Comparison of ENCODE assay signal across 26 mouse cellular contexts in genomic region chr11:87250132-87250531, GRCm38 (mm10).
"Had no signal": no experiment of that assay in that cellular context is flagged by ENCODE, and none has a peak within 500 bp of the region (broad histone marks: within the 10 kb centered on the region; RNA-seq: fewer than 3 reads in every experiment).

No protein-coding gene starts in this region.

- ATAC-seq: forebrain, embryonic 16.5 days; hindbrain, postnatal 0 days; intestine, embryonic 16.5 days; liver, embryonic 12.5 days had no signal

- H3K4me2 ChIP-seq: heart, embryonic 11.5 days; heart, embryonic 15.5 days; hindbrain, embryonic 13.5 days; hindbrain, embryonic 15.5 days; kidney, embryonic 15.5 days; limb, embryonic 13.5 days; limb, embryonic 15.5 days; liver, embryonic 12.5 days had no signal

- H3K36me3 ChIP-seq: heart, embryonic 15.5 days; hindbrain, embryonic 13.5 days; hindbrain, embryonic 15.5 days; kidney, embryonic 15.5 days; limb, embryonic 13.5 days; limb, embryonic 15.5 days; liver, embryonic 12.5 days had no signal

- H3K27me3 ChIP-seq: heart, embryonic 15.5 days; hindbrain, embryonic 13.5 days; hindbrain, embryonic 15.5 days; kidney, embryonic 15.5 days; liver, embryonic 12.5 days had no signal

- H3K9me3 ChIP-seq: heart, embryonic 15.5 days; hindbrain, embryonic 13.5 days; hindbrain, embryonic 15.5 days; kidney, embryonic 15.5 days; limb, embryonic 13.5 days; limb, embryonic 15.5 days; liver, embryonic 12.5 days had no signal

- H3K4me3 ChIP-seq: gastrocnemius, adult 2 months; heart, embryonic 15.5 days; hindbrain, embryonic 13.5 days; hindbrain, embryonic 15.5 days; kidney, embryonic 15.5 days; limb, embryonic 13.5 days; limb, embryonic 15.5 days; liver, embryonic 12.5 days had no signal

- H3K27ac ChIP-seq: gastrocnemius, adult 2 months; heart, embryonic 15.5 days; hindbrain, embryonic 13.5 days; hindbrain, embryonic 15.5 days; hindbrain, postnatal 0 days; kidney, embryonic 15.5 days; kidney, postnatal 0 days; limb, embryonic 13.5 days; limb, embryonic 15.5 days; liver, embryonic 12.5 days had no signal

- DNase-seq: gastrocnemius, adult 2 months; gastrocnemius, postnatal 10 days; gastrocnemius, postnatal 36 days; heart, adult 18-20 months; heart, postnatal 14 days; heart, postnatal 36 days; kidney, adult 11 months; kidney, adult 2 months; kidney, adult 9 months; kidney, postnatal 14 days; kidney, postnatal 36 days; layer of hippocampus, adult 9-11 months; layer of hippocampus, postnatal 36 days; left cerebral cortex, postnatal 4 days had no signal

- H3K9ac ChIP-seq: heart, embryonic 15.5 days; hindbrain, embryonic 13.5 days; hindbrain, embryonic 15.5 days; kidney, embryonic 15.5 days; limb, embryonic 13.5 days; limb, embryonic 15.5 days; liver, embryonic 12.5 days had no signal
